Mouse (Mus musculus): Measurements from ENCODE around the gene Fam20a.
"Not testable (repeated sequence)": the region's sequence is repeated elsewhere in the genome, so short reads cannot be mapped to it uniquely, and the experiment has no call there.

Fam20a gene

DNA sequence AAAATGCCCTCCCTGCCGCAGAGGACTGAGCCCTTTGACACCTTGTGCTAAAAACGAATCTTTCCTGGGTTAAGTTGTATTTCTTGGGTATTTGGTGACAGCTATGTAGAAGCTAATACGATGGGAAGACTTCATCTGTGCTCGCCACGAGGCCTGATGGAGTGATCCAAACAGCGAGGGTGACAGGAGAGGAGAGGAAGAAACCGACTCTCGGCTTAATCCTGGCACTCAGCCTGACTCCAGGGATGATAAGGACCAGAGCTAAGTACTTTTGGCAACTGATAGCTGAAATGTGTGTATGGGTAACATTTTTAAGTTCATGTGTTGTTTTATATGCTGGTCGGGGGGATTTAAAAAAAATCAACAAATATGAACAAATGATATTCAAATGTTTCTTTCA is 41.1 kb downstream of the Fam20a start:
- DNase-seq (ENCODE audit: low spot score in 2 of 2): no peak

DNA sequence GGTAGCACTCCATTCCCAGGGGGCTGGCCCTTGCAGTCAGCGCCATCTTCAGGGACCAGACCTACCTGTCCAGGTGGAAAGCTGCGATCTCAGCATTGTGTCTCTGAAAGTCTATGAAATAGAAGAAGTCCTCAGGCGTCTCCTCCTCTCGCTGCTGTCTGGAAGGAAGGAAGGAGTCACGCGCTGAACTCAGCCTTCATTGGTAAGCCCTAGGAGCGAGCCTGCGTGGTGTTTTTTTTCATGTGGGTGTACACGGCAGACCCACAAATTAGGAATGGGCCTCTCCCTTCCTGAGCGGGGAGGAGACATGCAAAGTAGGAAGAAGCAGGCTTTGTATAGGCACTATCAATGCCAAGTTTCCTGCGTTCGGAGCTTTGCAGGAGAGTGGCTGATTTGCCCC is 43.8 kb downstream of the Fam20a start:
- DNase-seq (ENCODE audit: low spot score in 2 of 2): no peak

DNA sequence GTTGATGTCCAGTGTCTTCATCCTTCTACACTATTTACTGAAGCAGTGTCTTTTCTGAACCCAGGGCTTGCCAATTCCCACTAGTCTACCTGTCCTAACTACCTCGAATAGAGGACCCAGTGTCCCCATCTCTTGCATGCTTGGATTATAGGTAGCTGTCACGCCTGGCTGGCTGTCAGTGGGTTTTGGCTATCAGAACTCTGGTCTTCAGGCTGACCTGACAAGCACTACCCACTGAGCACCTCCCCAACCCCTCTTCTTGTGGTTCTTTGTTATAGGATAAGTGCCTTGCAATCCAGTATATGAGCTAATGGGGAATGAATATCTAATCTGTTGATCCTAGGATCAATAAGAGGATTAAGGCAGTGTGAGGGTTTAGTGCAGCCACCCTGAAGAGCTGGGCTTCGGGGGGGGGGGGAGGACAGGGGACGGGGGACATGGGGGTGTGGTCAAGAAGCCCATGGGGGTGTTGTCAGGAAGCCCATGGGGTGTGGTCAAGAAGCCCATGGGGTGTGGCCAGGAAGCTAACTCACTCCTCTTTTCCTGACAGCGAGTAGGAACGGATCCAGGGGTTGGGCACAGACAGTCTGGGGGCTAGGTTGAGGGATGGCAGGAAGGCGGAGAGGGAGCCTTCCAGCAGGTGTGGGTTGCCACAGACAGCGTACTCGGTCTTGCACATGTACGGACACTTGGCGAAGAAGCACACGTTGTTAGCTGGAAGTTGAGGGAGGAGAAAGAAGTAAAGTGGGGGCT is 45.3 kb downstream of the Fam20a start:
- no peak for DNase-seq (ENCODE audit: low spot score in 2 of 2)

DNA sequence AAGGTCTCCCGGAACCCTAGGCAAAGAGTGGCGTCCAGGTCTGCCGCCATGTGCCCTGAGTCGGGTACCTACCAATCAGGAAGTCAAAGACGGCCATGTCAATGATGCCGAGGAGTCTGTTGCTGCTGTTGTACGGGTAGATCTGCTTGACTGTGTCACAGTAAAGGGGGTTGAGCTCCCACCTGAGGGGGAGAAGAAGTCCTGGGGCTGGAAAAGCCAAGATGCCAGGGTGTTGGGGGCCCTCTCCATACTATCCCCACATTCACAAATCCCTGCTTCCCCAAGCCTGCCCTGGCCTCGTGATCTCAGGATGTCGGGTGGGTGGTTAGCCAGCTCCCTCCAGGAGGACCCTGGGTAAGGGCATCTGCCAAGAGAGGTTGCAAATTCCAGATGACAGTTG is 46.3 kb downstream of the Fam20a start:
- no peak for DNase-seq (ENCODE audit: low spot score in 2 of 2)

DNA sequence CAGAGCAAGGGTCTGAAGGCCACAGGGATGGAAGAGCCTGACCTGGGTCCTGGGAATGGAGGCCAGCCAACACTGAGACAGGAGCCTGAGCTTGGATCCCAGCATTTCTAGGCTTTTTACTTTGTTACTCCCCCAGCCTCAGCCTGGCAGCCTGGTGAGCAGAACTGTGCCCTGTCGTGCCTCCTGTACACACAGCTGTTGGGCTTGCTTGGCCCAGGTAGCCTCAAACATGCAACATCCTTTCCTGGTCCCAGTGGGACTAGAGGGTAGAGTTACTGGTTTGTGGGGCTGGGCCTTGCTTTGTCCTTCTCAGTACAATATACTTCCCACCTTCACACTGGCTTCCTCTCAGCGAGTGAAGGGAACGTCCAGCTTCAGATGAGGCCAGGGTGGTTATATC is 46.9 kb downstream of the Fam20a start:
- no peak for DNase-seq (ENCODE audit: low spot score in 2 of 2)

DNA sequence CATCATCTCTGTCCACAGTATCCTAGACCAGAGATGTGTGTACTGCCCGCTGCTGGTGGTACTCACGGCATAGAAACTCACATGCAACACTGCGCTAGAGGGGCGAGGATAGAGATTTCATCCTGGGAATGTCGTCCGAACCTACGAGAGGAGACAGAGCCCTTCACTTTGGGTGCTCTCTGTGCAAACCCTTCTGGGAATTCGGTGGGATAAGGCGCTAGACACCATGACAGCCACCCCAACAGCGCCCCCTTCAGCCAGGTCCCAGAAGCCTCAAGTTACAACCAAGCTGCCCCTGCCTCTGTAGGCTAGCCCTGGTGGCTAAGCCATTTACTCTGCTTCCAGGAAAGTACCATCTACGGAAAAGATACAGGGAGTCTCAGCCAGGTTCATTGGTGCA is 47.5 kb downstream of the Fam20a start:
- no peak for DNase-seq (ENCODE audit: low spot score in 2 of 2)

DNA sequence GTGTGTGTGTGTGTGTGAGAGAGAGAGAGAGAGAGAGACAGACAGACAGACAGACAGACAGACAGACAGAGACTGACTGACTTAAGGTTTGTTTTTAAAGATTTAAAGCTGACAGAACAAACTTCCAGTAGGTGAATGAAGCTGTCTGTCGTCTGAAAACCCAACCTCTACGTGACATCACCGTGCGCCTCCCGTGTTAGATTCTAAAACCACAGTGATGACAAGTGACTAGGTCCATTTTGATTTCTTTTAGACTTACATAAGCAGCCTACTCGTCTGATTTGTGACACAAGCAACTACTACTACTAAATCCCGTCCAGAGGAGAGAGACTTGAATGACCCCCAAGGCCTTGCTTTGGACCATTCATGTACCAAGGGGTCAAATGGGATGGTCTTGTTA is 48.3 kb downstream of the Fam20a start:
- DNase-seq (ENCODE audit: low spot score in 2 of 2): no peak

DNA sequence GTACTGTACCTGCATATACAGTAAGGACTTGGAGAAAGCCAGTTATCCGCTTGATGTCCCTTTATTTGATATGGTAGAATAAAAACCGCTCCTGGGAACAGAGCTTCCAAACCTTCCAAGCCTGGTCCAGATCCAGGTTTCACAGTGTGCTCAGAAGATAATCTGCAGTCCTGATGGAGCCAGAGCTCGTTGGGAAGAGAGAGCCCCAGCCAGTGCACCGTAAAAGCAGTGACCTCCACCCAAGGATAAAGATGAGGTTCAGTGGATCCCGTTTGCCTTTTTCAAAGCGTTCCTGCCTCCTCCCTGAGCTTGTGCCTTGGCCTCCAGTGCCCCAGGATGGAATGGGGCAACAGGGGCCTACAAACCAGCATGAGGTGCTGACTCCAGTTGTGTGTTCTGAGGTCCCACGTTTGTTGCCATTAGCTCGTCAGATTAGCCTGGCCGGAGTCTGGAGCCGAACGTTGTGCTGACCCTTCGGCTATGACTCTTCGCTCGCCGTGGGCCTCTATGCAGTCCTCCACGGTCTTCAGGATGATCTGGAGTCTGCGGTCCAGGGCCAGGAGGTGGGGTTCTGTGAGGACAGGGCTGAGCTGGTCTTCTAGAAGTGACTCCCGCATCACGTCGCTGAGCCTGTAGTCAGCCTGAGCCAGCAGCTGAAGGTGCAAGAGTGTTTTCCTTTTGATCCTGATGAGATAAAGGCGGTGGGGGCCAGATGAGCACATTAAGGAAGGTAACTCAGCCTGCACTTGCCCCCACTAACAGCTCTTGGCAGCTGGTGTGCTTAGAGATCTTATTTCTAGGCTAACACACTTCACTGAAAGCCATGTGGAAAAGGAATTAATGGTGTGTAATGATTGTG is 49.0 kb downstream of the Fam20a start:
- DNase-seq (ENCODE audit: low spot score in 2 of 2): no peak

DNA sequence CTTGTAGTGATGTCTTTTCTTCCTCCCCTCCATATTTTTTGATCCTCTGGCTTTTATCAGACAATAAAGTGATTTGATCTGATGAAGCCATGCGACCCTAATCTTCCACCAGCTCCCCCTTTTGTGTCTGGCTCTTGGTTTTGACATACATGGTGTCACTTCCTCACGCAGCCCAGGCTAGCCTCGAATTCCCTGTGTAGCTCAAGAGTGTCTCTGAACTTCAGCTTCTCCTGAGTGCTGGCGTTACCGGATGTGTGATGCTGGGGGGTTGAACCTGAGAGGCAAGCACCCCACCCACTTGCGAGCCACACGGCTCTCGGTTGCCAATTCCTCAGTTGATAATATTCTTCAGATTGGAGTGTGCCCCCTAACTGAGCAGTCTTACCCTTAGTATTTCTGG is 49.7 kb downstream of the Fam20a start:
- no peak for DNase-seq (ENCODE audit: low spot score in 2 of 2)

DNA sequence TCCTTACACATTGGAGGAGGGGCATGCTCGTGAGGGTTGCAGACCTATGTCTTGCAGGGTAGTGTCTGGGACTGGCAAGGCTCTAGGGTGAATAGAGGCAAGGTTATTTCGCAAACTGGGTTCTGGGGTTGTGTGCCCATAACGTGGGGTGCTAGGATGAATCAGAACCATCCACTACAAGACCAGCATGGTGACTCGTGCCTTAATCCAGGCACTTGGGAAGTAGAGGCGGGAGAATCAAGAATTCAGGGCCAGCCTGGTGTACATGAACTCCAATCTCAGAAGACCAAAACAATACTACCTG is 50.1 kb downstream of the Fam20a start:
- no peak for DNase-seq (ENCODE audit: low spot score in 2 of 2)

DNA sequence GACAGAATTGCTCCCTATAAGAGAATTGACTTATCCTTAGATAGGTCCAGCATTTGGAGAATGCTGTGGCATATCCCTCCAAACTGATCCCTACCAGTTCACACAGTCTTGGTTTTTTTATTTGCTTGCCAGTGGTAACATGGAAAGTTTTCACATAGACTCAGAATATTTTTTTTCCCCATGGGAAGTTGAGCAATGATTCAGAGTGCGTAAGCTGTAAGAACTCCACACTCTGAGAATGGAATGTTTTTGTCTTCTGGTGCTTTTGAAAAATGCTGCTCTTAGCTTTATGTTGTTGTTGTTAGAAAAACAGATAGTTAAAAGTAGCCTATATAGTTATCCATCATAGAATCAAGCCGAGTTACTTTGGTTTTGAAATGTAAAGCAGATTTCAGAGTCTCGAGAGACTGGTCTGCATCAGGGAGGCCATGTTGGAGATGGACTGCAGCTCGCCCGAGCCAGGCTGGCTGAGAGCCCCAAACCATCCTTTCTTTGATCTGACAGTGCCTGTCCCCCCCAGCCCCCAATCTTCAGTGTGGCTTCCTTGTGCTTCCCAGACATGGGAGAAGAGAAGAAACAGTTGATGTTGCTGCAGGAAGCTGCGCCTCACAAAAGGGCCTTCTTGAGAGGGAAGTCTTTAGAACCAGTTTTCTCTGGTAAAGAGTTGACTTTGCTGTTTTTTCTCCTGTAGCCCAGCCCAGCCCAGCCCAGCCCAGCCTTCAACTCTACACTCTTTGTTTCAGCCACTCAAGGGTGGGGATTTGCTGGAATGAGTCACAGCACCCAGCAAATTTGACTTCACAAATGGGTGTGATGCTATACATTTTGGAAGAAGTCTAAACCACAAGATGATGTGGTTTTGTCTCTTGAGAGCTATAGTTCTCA is 50.7 kb downstream of the Fam20a start:
- DNase-seq (ENCODE audit: low spot score in 2 of 2): no peak

DNA sequence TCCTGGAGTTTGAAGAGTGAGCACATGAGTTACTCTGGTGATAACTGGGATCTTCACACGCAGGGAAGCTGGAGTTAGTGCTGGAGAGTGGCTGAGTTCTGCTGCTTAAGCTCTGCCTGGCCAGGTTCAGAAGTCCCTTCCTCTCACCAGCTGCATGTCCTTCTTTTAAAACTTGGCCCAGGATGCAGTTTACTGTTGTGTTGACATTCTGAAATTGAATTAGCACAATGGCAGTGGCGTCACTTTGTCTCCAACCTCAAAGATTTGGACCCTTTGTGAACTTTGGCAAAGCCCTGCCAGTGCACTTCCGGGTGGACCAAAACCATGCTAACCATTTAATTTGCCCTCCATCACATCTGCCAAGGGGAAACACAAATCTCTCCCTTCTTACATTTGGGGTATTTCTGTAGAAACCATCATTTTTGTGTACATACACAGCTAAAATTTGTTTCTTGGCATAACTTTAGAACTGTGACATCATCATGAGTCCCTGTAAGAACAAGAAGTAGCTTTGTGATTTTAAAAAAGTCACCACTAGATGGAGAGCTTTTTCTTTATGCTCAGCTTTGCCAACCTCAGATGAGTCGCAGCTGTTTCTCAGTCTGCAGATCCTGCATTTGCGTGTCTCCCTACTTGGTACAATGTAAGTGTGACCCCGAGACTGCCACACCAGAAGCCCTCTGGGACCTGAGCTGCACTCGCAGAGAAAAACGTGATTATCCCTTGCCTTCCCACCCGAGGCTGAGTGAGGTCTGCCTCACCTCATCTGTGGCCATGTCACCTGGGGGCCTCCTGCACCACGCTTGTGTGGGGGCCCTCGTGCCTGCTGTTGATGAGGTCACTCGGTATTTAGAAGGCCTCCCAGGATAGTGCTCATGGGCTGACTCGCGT is 51.8 kb downstream of the Fam20a start:
- DNase-seq (ENCODE audit: low spot score in 2 of 2): no peak

DNA sequence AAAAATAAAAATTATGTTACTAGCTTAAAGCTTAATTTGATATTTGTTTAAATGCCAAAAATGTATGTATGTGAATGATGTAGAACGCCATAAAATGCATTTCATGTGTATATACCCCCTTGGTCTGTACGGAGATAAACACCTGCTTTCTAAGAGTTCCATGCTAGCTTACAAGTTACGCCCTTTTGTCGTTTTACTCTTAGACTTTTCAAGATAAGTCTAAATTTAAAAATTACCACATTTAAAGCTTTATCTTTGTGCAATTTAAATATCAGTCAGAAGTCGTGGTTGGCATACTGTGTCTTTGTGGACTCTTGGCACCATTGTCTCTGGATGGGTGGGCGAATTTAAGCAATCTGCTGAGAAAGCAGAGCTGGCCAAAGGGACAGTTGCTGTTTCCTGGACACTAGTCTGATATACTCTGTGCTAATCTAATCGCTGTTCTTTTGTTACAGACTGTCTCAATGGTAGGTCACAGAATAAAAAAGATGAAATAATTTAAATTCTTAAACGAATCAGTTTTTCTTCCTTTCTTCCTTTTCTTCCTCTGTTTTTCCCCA is 52.9 kb downstream of the Fam20a start:
- no peak for DNase-seq (ENCODE audit: low spot score in 2 of 2)

DNA sequence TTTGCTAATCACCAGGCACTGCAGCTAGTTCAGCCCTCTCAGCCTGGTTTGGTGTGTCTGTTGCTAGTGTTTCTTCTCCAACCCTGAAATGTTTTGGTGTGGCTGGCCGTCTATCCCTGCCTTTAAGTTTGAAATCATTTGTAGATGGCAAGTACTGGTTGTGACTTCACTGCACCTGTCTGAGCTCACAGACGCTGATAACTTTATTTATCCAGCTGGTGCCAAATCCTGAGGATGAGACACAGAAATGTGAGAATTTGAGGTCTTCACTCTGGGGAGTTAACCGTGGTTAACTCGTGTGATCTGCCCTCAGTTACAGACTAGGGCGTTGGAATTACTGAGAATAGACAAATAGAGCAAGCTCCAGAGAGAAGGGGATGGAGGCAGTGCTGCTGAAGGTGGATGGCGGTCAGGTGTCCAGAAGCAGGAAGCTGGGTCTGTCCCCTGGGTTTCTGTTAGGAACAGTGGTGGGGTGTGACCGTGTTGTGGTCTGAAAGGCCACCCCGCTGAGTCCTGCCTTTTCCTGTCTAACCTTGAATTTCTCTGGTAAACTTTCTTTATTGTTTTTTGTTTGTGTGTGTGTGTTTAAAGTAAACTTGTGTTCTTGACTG is 53.9 kb downstream of the Fam20a start:
- DNase-seq (ENCODE audit: low spot score in 2 of 2): no peak

DNA sequence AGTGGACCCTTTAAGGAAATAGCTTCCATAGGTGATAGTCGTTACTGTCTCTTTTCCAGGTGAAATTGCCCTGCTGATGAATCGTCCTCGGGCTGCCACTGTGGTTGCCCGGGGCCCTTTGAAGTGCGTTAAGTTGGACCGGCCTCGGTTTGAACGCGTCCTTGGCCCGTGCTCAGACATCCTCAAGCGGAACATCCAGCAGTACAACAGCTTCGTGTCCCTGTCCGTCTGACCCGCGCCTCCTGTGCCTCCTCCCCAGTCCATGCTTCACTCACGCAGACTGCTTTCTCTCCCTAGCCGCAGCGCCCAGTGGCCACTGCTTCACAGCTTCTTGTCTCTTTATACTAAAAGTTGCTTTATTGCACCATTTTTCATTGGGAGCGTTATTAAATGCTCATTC is 54.7 kb downstream of the Fam20a start:
- no peak for DNase-seq (ENCODE audit: low spot score in 2 of 2)

DNA sequence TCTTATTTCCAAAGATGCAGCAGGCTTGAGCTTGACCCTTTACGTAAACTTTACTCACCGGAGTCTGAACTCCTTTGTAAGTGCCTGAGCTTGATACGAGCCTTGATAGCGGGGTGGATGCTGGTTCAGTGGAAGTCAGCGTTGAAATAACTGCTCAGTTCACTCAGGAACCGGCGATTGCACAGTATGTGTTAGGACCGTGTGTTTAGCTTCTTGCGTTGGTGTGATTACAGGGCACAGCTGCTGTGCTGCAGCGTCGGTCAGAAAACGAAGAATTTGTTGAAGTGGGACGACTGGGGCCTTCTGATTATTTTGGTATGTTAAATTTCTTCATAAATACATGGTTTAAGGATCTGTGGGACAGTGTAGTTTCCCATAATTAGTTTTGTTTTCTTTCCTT is 55.7 kb downstream of the Fam20a start:
- no peak for DNase-seq (ENCODE audit: low spot score in 2 of 2)

DNA sequence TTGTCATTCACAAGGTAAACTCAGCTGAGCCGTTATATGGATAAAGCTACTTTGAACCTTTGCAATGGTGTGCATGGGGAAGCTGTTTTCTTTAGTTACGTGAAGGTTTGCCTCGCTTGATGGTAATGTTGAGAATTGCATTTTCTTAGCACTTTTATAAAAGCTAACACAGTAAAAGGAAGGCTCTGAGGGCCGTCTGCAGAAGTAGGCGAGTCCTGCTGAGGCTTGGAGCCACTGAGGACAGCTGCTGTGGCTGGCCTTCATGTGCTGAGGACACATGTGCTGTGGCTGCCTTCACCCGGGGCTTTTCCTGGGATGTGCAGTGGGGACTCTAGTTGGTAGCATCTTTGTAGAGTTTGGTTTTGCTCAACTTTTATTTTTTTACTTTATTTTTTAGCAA is 56.7 kb downstream of the Fam20a start:
- no peak for DNase-seq (ENCODE audit: low spot score in 2 of 2)

DNA sequence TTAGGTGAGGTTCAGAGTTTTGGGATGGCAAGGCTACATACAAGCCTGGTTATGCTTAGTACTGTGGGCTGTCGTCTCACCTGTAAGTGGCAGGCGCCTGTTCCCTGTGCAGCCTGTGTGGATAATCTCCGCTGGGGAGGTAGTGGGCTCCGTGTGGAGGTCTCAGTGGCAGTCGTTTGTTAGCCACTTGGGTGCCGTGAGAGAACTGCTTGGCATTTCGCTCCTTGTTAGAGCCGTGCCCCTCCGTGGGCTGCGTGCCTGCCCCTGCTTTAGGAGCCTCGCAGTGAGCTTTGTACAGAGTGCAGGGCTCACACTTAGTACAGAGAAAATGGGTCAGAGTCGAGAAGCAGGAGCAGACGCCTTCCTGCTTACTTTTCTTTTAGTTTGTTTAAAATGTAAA is 57.8 kb downstream of the Fam20a start:
- DNase-seq (ENCODE audit: low spot score in 2 of 2): no peak

DNA sequence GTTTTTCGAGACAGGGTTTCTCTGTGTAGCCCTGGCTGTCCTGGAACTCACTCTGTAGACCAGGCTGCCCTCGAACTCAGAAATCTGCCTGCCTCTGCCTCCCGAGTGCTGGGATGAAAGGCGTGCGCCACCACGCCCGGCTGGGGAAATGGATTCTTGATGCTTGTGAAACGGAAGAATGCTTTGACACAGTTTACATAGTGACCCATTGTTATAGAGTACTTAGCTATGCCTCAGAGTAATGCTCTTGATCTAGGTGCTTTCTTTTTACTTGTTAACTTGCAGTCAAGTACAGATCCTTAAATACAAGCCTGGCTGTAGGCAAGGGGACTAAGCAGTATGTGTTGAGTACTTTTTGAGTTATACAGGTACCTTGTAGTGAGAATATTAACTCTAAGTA is 61.6 kb downstream of the Fam20a start:
- not testable (repeated sequence) for DNase-seq (ENCODE audit: low spot score in 2 of 2)

DNA sequence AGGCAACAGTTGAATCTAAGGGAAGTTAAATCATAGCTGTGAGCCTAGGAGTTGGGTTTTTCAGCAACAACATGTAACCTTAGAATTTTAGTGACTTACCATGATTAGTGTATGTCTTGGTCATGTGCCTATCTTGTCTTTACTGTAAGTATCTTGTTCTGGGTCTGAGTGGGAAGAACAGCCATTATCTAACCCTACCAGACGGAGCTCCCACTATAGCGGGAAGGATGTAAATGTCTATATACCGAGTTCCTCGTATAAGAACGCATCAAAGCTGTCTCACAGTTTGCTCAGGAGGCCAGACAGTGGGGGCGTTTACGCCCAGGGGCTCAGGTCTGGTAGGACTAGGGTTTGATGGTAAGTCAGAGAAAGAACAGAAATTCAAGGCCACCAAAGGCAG is 65.8 kb downstream of the Fam20a start:
- no peak for DNase-seq (ENCODE audit: low spot score in 2 of 2)

DNA sequence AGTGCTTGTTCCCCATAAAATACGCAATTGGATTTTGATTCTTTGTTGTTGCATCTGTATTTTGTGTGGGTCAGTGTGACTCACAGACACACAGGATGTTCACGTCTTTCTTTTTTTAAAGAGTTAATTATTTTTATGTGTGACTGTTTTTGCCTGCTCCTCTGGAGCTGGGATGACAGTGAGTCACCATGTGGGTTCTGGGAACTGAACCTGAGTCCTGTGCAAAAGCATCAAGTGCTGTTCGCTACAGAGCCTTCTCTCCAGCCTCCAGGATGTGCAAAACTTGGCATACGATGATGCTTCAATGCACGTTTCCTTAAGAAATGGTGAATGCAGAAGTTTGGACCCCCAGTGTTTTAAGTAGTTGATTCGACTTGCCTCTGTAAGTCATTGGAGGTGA is 67.5 kb downstream of the Fam20a start:
- no peak for DNase-seq (ENCODE audit: low spot score in 2 of 2)

Measured in frontal cortex, postnatal 10 days (tissue).